Mouse (Mus musculus): ENCODE data around the gene Rgl1. TPM values are rescaled to one million over a fixed set of nuclear protein-coding genes. Genes with fewer than 3 reads are reported as not detected.

Gene Rgl1
- polyA plus RNA-seq, 1 experiment = 1.1 TPM

- H3K4me1 ChIP-seq = peaks cover 81% of the 10 kb centered on the region
- TF ChIP-seq FLI1 (IDR thresholded peaks at IDR 0.05; ENCODE audit: low read length) (no peak), GATA1 (IDR thresholded peaks at IDR 0.05; ENCODE audit: borderline replicate concordance, low read length) (no peak)
- peak overlapping the region; percentile 59 for H3K4me3 ChIP-seq (replicated peaks)
- H3K27me3 ChIP-seq (replicated peaks) = peaks cover 29% of the 10 kb centered on the region
- H3K36me3 ChIP-seq (replicated peaks; ENCODE audit: low read length) = peaks cover 10% of the 10 kb centered on the region
- H3K9me3 ChIP-seq = 0 out of 2 replicates have a peak, but pooled peaks cover 8% of the 10 kb centered on the region
Observed at GRCm38 (mm10) chr1:152614743-152615380, 151.3 kb downstream of the Rgl1 start.

GRCm38 (mm10) chr1:152613158-152613857 lies 152.8 kb downstream of the Rgl1 start:
- Histone ChIP-seq H3K36me3 (replicated peaks; ENCODE audit: low read length) (no peaks in the 10 kb centered on the region), H3K9me3 (no peaks in the 10 kb centered on the region), H3K27me3 (replicated peaks) (peaks cover 35% of the 10 kb centered on the region), H3K4me3 (replicated peaks) (peak overlapping the region; percentile 84), H3K4me1 (peaks cover 81% of the 10 kb centered on the region)
- TF ChIP-seq FLI1 (IDR thresholded peaks at IDR 0.05; ENCODE audit: low read length) (no peak), GATA1 (IDR thresholded peaks at IDR 0.05; ENCODE audit: borderline replicate concordance, low read length) (no peak)

- H3K4me3 ChIP-seq (replicated peaks) = peak overlapping the region; percentile 84
- TF ChIP-seq FLI1 (IDR thresholded peaks at IDR 0.05; ENCODE audit: low read length) (no peak), GATA1 (IDR thresholded peaks at IDR 0.05; ENCODE audit: borderline replicate concordance, low read length) (no peak)
- H3K27me3 ChIP-seq (replicated peaks) = peaks cover 37% of the 10 kb centered on the region
- H3K36me3 ChIP-seq (replicated peaks; ENCODE audit: low read length) = no peaks in the 10 kb centered on the region
- no peaks in the 10 kb centered on the region for H3K9me3 ChIP-seq
- H3K4me1 ChIP-seq = peaks cover 77% of the 10 kb centered on the region
Observed at GRCm38 (mm10) chr1:152612535-152613157, 153.5 kb downstream of the Rgl1 start.

GRCm38 (mm10) chr1:152609547-152609946 lies 156.6 kb downstream of the Rgl1 start:
- Histone ChIP-seq H3K9me3 (no peaks in the 10 kb centered on the region), H3K36me3 (replicated peaks; ENCODE audit: low read length) (no peaks in the 10 kb centered on the region), H3K4me3 (replicated peaks) (peak overlapping the region; percentile 56), H3K4me1 (peaks cover 53% of the 10 kb centered on the region), H3K27me3 (replicated peaks) (peaks cover 53% of the 10 kb centered on the region)
- TF ChIP-seq FLI1 (IDR thresholded peaks at IDR 0.05; ENCODE audit: low read length) (no peak), GATA1 (IDR thresholded peaks at IDR 0.05; ENCODE audit: borderline replicate concordance, low read length) (no peak)

- Histone ChIP-seq H3K4me1 (peaks cover 47% of the 10 kb centered on the region), H3K36me3 (replicated peaks; ENCODE audit: low read length) (no peaks in the 10 kb centered on the region), H3K9me3 (no peaks in the 10 kb centered on the region), H3K4me3 (replicated peaks) (no peak overlapping the region), H3K27me3 (replicated peaks) (peaks cover 55% of the 10 kb centered on the region)
- TF ChIP-seq GATA1 (IDR thresholded peaks at IDR 0.05; ENCODE audit: borderline replicate concordance, low read length) = no peak
Observed at GRCm38 (mm10) chr1:152609006-152609405, 157.1 kb downstream of the Rgl1 start.

GRCm38 (mm10) chr1:152607765-152608164 lies 158.4 kb downstream of the Rgl1 start:
- Histone ChIP-seq H3K27me3 (replicated peaks) (peaks cover 56% of the 10 kb centered on the region), H3K36me3 (replicated peaks; ENCODE audit: low read length) (no peaks in the 10 kb centered on the region), H3K4me3 (replicated peaks) (no peak overlapping the region), H3K4me1 (peaks cover 39% of the 10 kb centered on the region), H3K9me3 (no peaks in the 10 kb centered on the region)
- TF ChIP-seq FLI1 (IDR thresholded peaks at IDR 0.05; ENCODE audit: low read length) (no peak), GATA1 (IDR thresholded peaks at IDR 0.05; ENCODE audit: borderline replicate concordance, low read length) (no peak)

- H3K9me3 ChIP-seq = no peaks in the 10 kb centered on the region
- no peak overlapping the region for H3K4me3 ChIP-seq (replicated peaks)
- peaks cover 28% of the 10 kb centered on the region for H3K4me1 ChIP-seq
- TF ChIP-seq GATA1 (IDR thresholded peaks at IDR 0.05; ENCODE audit: borderline replicate concordance, low read length) = no peak
- no peak for TF ChIP-seq FLI1 (IDR thresholded peaks at IDR 0.05; ENCODE audit: low read length)
- no peaks in the 10 kb centered on the region for H3K36me3 ChIP-seq (replicated peaks; ENCODE audit: low read length)
- H3K27me3 ChIP-seq (replicated peaks) = peaks cover 53% of the 10 kb centered on the region
Observed at GRCm38 (mm10) chr1:152606727-152607126, 159.4 kb downstream of the Rgl1 start.

GRCm38 (mm10) chr1:152605895-152606625 lies 160.1 kb downstream of the Rgl1 start:
- Histone ChIP-seq H3K36me3 (replicated peaks; ENCODE audit: low read length) (no peaks in the 10 kb centered on the region), H3K4me3 (replicated peaks) (no peak overlapping the region), H3K9me3 (no peaks in the 10 kb centered on the region), H3K4me1 (peaks cover 31% of the 10 kb centered on the region), H3K27me3 (replicated peaks) (peaks cover 53% of the 10 kb centered on the region)
- no peak for TF ChIP-seq GATA1 (IDR thresholded peaks at IDR 0.05; ENCODE audit: borderline replicate concordance, low read length)

- no peak overlapping the region for H3K4me3 ChIP-seq (replicated peaks)
- peaks cover 5% of the 10 kb centered on the region; the same call in 1 of the 2 replicates for H3K9me3 ChIP-seq
- H3K36me3 ChIP-seq (replicated peaks; ENCODE audit: low read length) = peaks cover 4% of the 10 kb centered on the region
- peaks cover 33% of the 10 kb centered on the region for H3K4me1 ChIP-seq
- peaks cover 44% of the 10 kb centered on the region for H3K27me3 ChIP-seq (replicated peaks)
- TF ChIP-seq FLI1 (IDR thresholded peaks at IDR 0.05; ENCODE audit: low read length) (no peak), GATA1 (IDR thresholded peaks at IDR 0.05; ENCODE audit: borderline replicate concordance, low read length) (no peak)
Observed at GRCm38 (mm10) chr1:152604147-152604546, 162.0 kb downstream of the Rgl1 start.

Measured in megakaryocyte, embryonic 14.5 days (primary cell).